Mouse (Mus musculus) spleen, postnatal 10 days (tissue): ENCODE measurements around the gene Hsf4.

Experiments
- DNase-seq, 2 experiments: peaks; one replicate each; pipeline ENCODE4 v3.0.0; 2021 to 2022; ENCODE audit warnings: low spot score in 2 of 2

Gene Hsf4

DNA sequence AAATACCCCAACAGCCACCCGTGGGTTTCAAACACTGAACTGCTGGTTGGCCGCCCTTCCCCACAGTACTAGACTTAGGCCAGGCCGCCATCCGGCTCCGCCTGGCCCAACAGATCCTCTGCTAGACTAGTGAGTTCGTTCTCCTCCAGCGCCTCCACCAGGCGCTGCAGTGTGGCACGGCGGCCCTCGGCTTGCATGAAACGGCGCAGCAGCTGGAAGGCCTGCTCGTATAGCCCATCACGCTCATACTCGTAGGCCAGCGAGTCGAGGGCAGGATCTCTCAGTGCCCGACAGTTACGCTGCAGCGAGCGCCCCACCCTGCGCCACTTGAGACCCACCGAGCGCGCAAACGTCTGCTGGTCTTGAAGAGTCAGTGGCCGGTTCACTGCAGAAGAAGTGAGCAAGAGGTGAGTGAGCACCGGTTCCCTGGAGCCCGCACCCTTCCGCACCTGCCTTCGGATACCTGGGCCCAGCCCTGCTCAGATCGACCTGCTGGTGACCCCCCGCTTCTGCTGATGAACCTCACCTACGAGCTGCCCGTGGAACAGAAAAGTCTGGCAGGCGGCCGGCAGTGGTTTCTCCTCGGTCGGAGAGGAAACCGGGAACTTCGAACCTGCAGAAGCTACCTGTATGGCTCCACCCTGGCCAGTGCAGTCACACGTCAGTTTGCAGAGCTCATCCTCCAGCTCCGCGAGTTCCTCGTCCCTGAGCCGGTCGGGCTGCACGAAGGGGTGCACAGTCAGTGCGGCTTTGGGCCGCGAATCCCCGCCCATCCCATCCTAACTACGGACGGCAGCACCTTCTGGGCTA is 10.5 kb upstream of the Hsf4 start:
- DNase-seq, result no peak

- peak; percentile 80 to 88 for DNase-seq
These were observed 9.8 kb upstream of the Hsf4 start for GRCm38 (mm10) chr8:105259721-105260320.

DNA sequence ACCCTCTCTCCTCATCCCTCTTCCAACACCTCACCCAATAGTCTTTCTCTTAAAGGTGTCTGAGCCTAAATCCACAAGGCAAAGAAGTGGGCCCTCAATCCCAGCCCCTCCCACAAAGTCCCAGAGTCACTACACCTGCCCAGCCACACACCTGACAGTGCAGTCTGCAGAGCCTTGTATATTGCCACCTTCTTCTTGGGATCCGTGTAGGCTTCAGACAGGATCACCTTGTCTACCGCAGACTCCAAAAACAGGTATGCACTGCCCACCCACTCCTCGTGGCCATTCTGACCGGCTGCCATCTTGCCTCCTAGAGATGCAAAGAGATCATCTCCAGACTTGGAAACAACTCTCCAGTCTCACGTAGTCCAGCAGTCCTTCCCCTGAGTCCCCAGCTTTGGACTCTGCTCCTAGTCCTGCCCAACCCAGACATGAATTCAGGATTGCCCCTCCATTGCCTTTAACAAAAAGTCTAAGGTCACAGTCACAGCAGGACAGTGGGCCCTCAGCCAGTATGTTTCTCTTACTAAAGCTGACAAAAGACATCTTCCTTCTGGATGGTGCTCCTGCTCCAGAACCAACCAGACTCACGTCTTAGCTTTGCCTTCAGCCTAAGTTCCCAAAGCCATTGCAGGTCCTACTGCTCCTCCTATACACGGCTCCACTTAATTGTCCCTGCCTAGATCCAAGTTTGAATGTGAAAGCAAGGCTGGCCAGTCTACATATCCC is 9.1 kb upstream of the Hsf4 start:
- no peak for DNase-seq

GRCm38 (mm10) chr8:105261326-105261980 is 8.1 kb upstream of the Hsf4 start:
- no peak for DNase-seq

DNA sequence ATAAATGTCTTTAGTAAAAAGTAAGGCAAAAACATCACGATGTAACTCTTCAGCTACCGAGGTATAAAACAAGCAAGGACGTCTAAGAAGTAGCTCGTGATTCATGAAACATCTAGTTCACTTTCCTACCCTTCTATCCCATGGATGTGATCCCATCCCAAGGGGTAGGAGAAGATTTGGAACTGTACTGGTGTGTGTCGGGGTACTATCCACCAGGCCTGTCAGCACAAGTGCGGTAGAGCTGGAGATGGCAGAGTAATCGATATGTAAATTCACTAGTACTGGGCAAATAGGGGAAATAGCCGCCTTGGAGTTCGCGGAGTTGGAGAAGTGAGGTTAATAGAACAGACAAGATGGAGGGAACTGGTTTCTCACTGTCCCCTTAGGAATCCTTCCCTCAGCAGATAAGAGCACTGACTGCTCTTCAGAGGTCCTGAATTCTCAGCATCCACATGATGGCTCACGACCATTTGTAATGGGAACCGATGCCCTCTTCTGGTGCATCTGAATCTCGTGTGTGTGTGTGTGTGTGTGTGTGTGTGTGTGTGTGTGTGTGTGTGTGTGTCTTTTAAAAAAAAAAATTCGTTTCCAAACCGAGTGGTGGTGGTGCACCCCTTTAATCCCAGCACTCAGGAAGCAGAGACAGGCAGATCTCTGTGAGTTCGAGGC is 6.2 kb upstream of the Hsf4 start:
- DNase-seq, result no peak

DNA sequence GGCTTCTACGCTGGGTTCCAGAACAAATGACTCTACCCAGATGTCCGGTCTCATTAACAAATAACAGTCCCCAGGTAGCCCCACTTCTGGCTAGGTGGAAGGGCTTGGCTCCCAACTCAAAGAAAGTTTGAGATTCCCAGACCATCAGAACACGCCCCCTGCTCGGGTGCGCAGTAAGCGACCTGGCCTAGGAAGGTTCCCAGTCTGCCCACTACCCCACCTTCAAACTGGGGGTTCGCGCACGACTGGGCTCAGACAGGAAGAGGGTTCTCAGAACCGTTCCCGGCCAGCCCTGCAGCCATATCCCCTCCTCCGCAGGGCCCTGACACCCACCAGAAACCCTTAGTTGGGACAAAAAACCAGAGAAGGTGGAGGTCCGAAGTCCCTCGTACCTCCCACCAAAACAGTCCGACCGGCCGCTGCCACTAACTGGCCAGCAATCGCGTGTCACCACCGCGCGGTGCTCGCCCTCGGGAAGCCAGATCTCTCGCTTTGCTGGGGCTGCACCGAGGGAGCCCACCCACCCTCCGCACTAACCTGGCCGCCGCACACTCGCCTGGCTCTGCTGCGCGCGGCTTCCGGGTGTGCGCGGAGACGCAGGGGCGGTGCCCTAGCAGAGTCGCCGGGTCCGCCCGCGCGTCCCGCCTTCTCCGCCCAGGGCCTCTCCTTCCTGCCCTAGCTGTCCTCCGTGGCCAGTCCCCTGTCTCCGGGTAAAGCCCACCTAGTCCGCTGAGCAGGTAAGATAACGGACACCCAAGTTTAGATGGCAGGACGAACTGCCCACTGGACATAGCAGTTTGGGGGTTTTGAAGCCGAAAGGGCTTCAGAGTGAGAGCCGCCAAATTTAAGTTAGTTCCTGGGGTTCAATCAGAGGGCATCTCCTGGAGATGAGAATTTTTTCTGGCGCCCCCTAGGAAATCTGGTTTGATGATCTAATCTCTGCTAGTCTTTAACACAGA is 5.3 kb upstream of the Hsf4 start, which contains the start of the genes Tradd and Fbxl8:
Gene Tradd (minus strand): TSS at position 586 of the 959 bp plus-strand sequence.
Gene Fbxl8 (plus strand): TSS at position 625 of the 959 bp plus-strand sequence.
- DNase-seq, result peak; percentile 70 to 83

- DNase-seq, result peak in 1 of 2 experiments; percentile 52
These were observed 4.5 kb upstream of the Hsf4 start for GRCm38 (mm10) chr8:105265128-105265527.

DNA sequence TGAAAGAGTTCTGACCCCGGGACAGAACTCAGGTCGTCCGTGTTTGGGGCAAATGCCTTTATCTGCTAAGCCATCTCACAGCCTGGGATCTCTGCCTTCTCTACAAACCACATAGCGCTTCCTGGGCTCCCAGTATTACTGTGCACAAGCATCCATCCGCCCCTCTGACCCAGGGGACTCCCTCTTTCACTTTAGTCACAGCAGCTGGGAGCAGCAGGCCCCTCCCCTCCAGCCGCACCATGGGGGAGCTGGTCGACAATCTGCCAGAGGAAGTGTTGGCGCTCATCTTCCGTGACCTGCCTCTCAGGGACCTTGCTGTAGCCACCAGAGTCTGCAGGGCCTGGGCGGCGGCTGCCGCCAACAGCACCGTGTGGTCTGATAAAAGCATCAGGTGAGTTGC is 2.8 kb upstream of the Hsf4 start:
- peak in 1 of 2 experiments; percentile 56 for DNase-seq

- DNase-seq, result peak in 1 of 2 experiments; percentile 24
These were observed 1.1 kb upstream of the Hsf4 start for GRCm38 (mm10) chr8:105268342-105269074.

- DNase-seq, result no peak
These were observed 534 bp upstream of the Hsf4 start for GRCm38 (mm10) chr8:105269075-105269458.

- no peak for DNase-seq
These were observed 707 bp downstream of the Hsf4 start for GRCm38 (mm10) chr8:105270101-105270915.

GRCm38 (mm10) chr8:105270916-105271186 is 1.2 kb downstream of the Hsf4 start:
- no peak for DNase-seq

- DNase-seq, result no peak
These were observed 5.8 kb downstream of the Hsf4 start for GRCm38 (mm10) chr8:105275387-105275786.

DNA sequence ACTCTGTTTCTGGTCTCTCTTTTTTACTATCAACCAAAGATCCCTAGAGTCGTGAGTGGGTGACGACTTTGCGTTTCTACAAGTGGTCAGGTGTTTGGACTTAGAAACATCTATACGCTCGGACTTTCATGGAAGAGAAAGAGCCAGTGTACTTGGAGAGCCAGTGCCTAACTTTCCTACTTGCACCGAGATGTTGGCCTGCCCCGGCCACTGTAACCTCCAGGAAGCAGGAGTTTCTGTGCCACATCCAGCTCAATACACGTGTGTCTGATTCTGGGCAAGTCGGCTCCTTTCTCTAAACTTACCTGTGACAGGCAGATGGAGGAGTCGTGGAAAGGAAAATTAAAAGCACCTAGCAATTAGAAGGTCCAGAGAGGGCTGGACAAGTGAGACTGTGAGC is 6.2 kb downstream of the Hsf4 start, which contains the start of gene Nol3:
Gene Nol3 (plus strand): TSS at position 301 of the 400 bp plus-strand sequence.
- no peak for DNase-seq

DNA sequence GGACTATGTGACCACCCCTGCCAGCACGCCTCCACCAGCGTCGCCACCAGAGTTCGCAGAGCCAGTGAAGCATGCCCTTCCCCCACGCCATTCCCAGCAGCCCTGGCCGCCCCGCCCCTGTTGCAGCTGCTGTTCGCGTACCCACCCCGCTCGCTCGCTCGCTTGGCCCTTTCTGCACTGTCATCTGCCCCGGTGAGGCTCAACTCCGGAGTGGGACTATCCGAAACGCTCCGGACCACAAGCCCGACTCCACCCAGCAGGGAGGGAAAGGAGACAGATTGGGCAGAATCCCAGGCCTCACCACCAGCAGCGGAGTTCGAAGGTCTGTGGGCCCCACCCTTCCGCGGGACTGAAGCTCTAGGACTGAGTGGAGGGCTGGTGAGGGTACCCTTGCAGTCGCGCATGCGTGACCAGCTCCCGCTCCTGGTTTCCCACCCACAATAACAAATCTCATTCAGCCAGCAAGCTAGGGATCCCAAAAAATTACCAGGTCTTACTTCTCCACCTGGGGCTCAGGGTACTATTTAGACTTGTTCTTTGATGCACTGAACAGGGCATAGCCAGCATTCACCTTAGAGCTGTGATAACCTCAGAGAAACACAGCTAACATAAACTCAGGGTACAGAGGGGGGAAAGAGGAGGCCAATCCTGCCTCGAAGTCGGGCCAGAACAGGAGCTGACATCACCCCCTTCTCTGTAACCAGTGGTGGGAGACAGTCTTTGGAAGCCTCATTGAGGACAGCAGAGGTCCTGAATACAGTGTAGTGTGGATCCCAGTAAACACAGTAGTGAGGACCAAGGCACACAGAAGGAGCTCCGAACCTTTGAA is 6.9 kb downstream of the Hsf4 start:
- DNase-seq, result peak in 1 of 2 experiments; percentile 50

DNA sequence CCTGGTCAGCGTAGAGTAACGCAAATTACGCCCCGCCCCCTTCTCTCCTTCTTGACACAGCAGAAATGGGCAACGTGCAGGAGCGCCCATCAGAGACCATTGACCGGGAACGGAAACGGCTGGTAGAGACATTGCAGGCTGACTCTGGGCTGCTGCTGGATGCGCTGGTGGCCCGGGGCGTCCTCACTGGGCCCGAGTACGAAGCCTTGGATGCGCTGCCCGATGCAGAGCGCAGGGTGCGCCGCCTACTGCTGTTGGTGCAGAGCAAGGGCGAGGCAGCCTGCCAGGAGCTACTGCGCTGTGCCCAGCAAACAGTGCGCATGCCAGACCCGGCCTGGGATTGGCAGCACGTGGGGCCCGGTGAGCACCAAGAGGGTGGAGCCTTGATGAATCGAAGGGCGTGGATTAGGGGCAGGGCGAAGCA is 9.3 kb downstream of the Hsf4 start:
- DNase-seq, result peak in 1 of 2 experiments; percentile 67

DNA sequence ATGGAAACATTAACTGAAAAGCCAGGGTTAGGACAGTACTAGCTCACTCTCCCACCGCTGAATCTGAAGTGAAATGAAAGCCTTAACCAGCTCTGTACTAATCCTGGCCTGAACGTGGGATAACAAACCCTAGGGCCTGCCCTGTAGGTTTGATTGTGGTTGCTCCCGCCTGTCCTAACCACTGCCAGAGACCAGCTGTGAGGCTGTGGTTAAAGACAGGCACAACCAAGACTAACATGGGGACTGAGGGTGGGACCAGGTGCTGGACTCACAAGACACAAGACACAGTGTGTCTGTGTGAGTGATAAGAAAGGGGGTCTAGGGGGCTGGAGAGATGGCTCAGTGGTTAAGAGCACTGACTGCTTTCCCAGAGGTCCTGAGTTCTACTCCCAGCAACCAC is 11.0 kb downstream of the Hsf4 start:
- DNase-seq, result no peak

GRCm38 (mm10) chr8:105281821-105282220 is 12.2 kb downstream of the Hsf4 start:
- no peak for DNase-seq
